Mouse (Mus musculus): ENCODE measurements at regions not wholly inside any gene's neighbourhood (a gene's known extent, or its start where the extent isn't known, plus 50 kb on each side); places are given as distances from the start of the nearest gene placed in this dataset.
A peak's percentile ranks its signal among the peaks of the same experiment; 100 is the strongest.

- no peak for DNase-seq
Measured at GRCm38 (mm10) chr17:85823036-85823435, 135.0 kb upstream of the Six2 start.

GRCm38 (mm10) chr17:85821861-85822260, 133.8 kb upstream of the Six2 start:
- DNase-seq, result no peak

- DNase-seq, result no peak
Measured at GRCm38 (mm10) chr17:85818098-85818855, 130.2 kb upstream of the Six2 start.

- DNase-seq, result no peak
Measured at GRCm38 (mm10) chr17:85816521-85816920, 128.4 kb upstream of the Six2 start.

- no peak for DNase-seq
Measured at GRCm38 (mm10) chr17:85816056-85816455, 128.0 kb upstream of the Six2 start.

- no peak for DNase-seq
Measured at GRCm38 (mm10) chr17:85808580-85808979, 120.5 kb upstream of the Six2 start.

GRCm38 (mm10) chr17:85805726-85806359, 117.8 kb upstream of the Six2 start:
- no peak for DNase-seq

GRCm38 (mm10) chr17:85804631-85805030, 116.6 kb upstream of the Six2 start:
- no peak for DNase-seq

GRCm38 (mm10) chr17:85801734-85802133, 113.7 kb upstream of the Six2 start:
- no peak for DNase-seq

GRCm38 (mm10) chr17:85801079-85801605, 113.1 kb upstream of the Six2 start:
- no peak for DNase-seq

GRCm38 (mm10) chr17:85800357-85801078, 112.4 kb upstream of the Six2 start:
- no peak for DNase-seq

GRCm38 (mm10) chr17:85799865-85800356, 111.8 kb upstream of the Six2 start:
- peak in 1 of 2 experiments; percentile 7 for DNase-seq

GRCm38 (mm10) chr17:85799081-85799864, 111.2 kb upstream of the Six2 start:
- DNase-seq, result no peak

GRCm38 (mm10) chr17:85797755-85798154, 109.7 kb upstream of the Six2 start:
- no peak for DNase-seq

GRCm38 (mm10) chr17:85795820-85796219, 107.7 kb upstream of the Six2 start:
- no peak for DNase-seq

GRCm38 (mm10) chr17:85785625-85786294, 97.7 kb upstream of the Six2 start:
- no peak for DNase-seq

GRCm38 (mm10) chr17:85780477-85780876, 92.4 kb upstream of the Six2 start:
- no peak for DNase-seq

GRCm38 (mm10) chr17:85776876-85777275, 88.8 kb upstream of the Six2 start:
- DNase-seq, result peak; percentile 29 to 58

- DNase-seq, result no peak
Measured at GRCm38 (mm10) chr17:85768341-85768740, 80.3 kb upstream of the Six2 start.

- no peak for DNase-seq
Measured at GRCm38 (mm10) chr17:85767201-85767862, 79.3 kb upstream of the Six2 start.

- no peak for DNase-seq
Measured at GRCm38 (mm10) chr17:85766556-85766955, 78.5 kb upstream of the Six2 start.

All from layer of hippocampus, postnatal 36 days (tissue).